Mouse (Mus musculus) liver, adult 2 months (tissue): ENCODE measurements at regions not wholly inside any gene's neighbourhood (a gene's known extent, or its start where the extent isn't known, plus 50 kb on each side); places are given as distances from the start of the nearest gene placed in this dataset.

ENCODE experiments used
- CTCF ChIP-seq: fragments of 200-500 bp; IDR thresholded peaks from 2 replicates; pipeline ENCODE4 v1.5.1; 2011; ENCODE audit warnings: low read depth, low read length, control low read depth
- POLR2A ChIP-seq: fragments of 200-500 bp; IDR thresholded peaks from 2 replicates; pipeline ENCODE4 v1.6.1; 2011; ENCODE audit warnings: low read length, control low read depth; ENCODE audit not compliant: insufficient read depth; ENCODE audit errors: extremely low read depth

- TF ChIP-seq CTCF, result no peak
- TF ChIP-seq POLR2A, result no peak
Observed at GRCm38 (mm10) chr2:92695869-92696268, 96.4 kb downstream of the Chst1 start.
